Mouse (Mus musculus) spleen, postnatal 36 days (tissue): ENCODE results near the gene Nckap5.
"Not testable (repeated sequence)": the region's sequence is repeated elsewhere in the genome, so short reads cannot be mapped to it uniquely, and the experiment has no call there.

ENCODE experiments used
- DNase-seq, 2 experiments: peaks; one replicate each; pipeline ENCODE4 v3.0.0; 2022; ENCODE audit warnings: low spot score in 2 of 2, mixed read lengths in 1 of 2

Gene Nckap5

GRCm38 (mm10) chr1:126022959-126023358 is 807.6 kb downstream of the Nckap5 start:
- DNase-seq = no peak

GRCm38 (mm10) chr1:126018654-126019053 is 811.9 kb downstream of the Nckap5 start:
- not testable (repeated sequence) for DNase-seq

- no peak for DNase-seq
Observed at GRCm38 (mm10) chr1:126011661-126012091, 818.9 kb downstream of the Nckap5 start.

DNA sequence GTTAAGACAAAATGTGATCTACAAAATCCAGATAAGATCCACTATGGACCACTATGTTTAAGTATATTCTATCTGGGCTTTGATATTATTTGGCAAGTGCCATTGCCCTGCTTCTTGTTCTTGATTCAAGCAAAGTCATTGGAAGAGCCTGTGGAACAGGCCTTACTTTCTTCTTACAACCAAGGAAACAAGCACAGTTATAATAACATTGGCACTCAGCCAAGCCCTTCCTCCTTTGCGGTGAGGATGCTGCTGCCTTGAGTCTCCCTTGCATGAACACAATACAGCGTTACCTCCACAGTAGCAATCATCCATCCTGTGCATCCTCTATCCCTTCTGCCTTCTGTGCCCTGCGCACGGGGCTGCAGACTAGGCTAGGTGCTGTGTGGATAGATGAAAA is 823.0 kb downstream of the Nckap5 start:
- no peak for DNase-seq

- DNase-seq = no peak
Observed at GRCm38 (mm10) chr1:126005672-126006071, 824.9 kb downstream of the Nckap5 start.

DNA sequence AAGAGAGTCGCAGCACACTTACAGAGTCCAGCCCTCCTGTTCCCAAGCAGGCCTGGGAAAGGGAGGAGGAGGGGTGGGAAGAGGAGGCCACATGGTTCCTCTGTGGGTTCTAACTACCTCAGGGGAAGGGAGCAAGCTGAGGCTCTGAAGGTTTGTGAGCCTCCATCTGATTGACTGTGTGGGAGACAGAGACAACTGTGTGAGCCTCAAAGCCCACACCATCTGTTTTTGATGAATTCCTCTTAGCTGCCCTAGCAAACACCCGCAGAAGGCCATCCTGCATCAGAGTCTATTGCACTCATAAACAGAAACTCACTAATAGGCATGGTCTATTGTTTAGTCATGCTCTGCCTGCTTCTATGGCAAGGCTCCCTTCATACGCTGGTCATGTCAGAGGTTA is 834.1 kb downstream of the Nckap5 start:
- DNase-seq = no peak

GRCm38 (mm10) chr1:125987803-125988202 is 842.8 kb downstream of the Nckap5 start:
- no peak for DNase-seq

DNA sequence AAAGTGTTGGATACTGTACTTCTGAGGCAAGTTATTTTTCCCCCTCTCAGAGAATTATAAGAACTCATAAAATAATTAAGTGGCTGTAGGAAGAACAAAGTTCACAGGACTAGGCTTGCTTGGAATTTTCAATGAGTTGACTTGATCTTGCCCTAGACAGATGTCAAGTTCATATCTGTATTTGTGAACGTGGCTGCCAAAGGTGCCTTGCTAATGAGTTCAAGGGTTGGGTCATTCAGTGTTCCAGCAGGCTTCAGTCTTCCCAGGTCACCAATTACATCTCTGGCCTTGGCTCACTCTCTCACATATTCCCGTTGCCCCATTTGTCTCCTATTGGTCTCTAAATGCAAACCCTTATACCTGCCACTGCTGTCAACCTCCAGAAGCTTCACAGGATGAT is 846.0 kb downstream of the Nckap5 start:
- no peak for DNase-seq

GRCm38 (mm10) chr1:125974649-125975048 is 856.0 kb downstream of the Nckap5 start:
- DNase-seq = no peak

- DNase-seq = no peak
Observed at GRCm38 (mm10) chr1:125971933-125972332, 858.7 kb downstream of the Nckap5 start.

- DNase-seq = no peak
Observed at GRCm38 (mm10) chr1:125967671-125968070, 862.9 kb downstream of the Nckap5 start.

DNA sequence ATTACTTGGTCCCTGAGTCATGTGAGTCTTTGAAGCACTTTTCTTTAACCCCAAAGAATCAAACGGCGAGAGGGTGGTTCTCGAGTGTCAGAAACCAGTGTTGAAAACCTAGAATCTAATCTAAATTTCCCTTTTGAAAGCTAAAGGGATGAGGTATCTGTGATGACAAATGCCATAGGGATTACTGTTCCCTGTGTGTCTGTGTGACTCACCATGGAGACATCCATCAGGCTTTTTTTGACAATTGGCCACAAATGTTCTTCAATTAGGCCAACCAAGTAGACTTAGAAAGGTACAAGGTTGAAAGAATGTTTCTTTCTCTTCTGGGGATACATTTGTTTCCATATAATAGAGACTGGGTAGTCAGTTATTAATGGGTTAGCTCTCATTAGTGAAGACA is 879.6 kb downstream of the Nckap5 start:
- DNase-seq = no peak

DNA sequence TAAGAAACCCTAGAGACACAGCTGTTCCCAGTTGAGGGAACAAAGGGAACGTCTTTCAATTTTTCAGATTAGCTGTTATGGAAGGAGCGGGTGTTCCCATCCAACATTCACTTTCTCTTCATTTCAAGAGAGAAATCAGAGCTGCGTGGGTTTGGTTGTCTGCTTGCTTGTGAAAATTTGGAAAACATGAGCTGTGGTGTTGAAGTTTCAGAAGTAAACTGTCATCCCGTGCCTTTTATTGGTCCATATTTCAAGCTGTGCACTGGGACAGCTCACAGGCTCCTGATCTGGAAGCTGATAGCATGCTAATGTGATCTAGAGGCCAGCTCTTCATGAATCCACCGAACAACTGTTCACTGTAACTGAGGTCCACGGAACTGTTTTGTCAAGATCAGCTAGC is 881.5 kb downstream of the Nckap5 start:
- no peak for DNase-seq

GRCm38 (mm10) chr1:125945136-125945535 is 885.5 kb downstream of the Nckap5 start:
- no peak for DNase-seq

DNA sequence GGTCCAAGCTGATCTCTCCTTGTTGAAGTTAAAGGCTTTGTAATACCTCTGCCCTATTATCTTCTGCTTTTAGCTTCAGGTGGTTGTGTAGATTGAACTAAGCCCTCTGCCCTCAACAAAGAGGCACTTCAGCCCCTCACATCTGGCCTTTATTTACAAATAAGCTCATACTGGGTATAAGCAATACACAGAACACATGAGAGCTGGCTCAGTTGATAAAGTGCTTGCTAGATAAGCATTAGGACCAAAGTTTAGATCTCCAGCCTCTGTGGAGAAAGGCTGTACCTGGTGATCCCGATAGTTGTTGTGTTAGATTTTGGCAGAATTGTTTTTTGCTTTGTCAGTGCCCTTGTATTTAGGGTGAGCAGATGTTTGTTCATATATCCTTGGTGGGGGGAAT is 887.3 kb downstream of the Nckap5 start:
- DNase-seq = no peak

DNA sequence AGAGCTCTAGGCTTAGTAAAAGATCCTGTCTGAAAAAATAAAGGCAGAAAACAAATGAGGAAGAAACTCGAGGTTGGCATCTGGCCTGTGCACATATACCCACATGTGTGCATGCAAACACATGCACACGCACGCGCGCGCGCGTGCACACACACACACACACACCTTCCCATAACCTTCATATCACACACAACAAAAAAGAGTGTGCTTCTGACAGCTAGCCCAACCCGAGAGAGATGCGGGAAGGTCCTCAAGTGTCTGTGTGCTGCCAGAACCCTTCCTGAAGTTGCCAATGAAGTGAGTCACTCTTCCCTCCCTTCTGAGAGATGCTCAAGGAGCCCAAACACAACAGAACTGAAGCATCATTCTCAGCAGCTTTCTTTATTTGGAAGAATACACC is 905.1 kb downstream of the Nckap5 start:
- no peak for DNase-seq

DNA sequence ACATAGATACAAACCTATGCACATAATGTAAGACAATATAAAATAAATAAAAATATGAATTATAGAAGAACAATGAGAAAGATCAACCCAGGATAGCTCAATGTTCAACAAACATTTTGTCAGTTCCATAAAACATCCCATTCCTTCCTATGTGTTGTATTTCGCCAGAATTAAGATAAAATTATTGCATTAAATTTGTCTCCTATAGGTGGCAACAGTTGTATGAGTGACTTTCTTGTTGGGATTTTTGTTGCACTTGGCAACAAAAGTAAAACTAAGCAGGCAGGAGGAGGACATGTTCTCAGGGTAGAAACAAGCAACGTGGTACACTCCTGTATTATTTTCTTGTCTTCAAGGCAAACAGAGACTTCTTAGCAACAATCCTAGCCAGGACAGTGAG is 907.5 kb downstream of the Nckap5 start:
- DNase-seq = no peak

DNA sequence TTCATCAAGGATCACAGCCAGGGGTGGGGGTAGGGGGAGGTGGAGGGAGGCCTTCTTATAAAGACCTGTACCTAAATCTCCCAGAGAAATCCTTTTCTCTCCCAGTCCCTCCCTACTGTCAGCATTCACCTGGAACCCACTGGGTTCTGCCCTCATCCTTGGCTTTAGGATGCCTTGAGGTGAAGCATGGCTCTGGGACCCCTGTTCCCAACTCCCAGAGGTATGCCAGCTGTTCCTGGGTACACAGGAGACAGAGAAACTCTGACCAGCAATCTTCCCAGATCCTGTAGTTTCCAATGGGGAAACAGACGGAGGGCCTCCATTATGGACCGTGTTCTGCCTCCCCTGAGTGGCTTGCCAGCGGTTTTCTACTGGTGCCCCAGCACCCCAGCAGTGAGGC is 909.9 kb downstream of the Nckap5 start:
- no peak for DNase-seq

DNA sequence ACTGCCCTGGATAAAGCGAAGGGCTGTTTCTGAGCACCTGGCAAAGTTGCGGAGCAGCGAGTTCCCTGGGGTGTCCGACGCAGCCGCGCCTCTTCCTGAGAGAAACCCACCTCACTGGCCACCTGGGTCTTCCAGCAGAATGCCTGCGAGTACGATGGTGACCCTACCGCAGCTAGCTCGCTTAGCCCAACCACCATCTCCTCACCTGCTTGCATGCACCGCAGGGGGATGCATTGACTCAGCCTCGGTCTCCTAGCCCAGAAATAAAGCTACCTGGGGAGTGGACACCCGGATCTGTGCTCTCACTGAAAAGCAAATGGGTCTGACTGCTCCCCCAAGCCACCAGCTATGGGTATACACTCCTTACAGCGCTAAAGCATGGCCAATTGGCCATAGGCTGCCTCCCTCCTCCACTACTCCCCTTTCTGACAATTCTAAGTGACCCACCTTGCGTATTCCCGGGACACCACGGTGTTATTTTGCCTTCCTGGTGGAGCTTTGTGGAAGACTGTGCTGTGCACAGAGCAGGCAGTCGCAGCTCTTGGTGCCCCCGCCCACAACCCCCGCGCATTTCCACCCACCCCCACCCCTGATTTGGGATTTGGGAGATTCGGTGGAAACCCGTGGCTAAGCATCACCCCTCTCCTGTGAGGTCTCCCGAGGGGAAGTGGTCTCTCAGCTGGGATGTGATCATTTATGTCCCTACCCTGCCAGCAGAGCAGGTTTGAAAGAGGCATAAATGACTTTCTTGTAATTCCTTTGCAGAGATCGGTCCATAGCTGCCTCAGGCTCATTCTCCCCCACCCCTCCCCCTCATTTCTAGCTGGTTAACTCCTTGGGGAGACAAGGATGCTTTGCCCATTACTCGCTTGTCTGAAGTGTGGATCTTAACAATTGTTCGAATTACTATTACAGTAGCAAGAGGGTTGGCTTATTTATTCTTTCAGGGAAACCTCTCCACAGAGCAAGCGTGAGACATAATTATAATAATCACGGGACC is 917.7 kb downstream of the Nckap5 start, which contains the start of gene Lypd1:
Lypd1 (minus strand) TSS at position 501 of the 1,000 bp plus-strand sequence.
- DNase-seq = no peak

- no peak for DNase-seq
Observed at GRCm38 (mm10) chr1:125911901-125912445, 918.6 kb downstream of the Nckap5 start.

GRCm38 (mm10) chr1:125911337-125911900 is 919.2 kb downstream of the Nckap5 start:
- DNase-seq = no peak

DNA sequence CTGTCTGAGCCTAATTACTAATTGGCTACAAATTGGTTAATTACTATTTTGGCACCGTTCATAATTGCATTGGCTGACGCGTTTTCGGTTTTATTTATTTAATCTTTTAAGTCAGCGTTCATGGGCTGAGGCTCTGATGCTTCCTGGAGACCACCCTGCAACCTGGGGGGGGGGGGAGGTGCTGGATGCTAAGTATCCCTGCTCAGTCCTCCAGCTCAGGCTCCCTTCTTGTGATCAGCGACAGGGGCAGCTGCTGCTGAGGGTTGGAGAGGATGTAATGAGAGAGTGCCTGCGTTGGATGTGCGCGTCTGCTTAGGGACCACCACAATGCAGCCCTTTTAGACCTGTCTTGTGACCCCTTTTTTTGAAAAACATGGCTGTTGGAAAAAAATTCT is 919.7 kb downstream of the Nckap5 start:
- no peak for DNase-seq
